Mouse (Mus musculus) layer of hippocampus, adult 9-10 months (tissue): ENCODE measurements at regions not wholly inside any gene's neighbourhood (a gene's known extent, or its start where the extent isn't known, plus 50 kb on each side); places are given as distances from the start of the nearest gene placed in this dataset.

Source experiments
- DNase-seq: peaks from one replicate; pipeline ENCODE4 v3.0.0; 2022; ENCODE audit warnings: low spot score

- no peak for DNase-seq
Observed at GRCm38 (mm10) chr3:143417401-143417800, 535.6 kb upstream of the Pkn2 start.

- no peak for DNase-seq
Observed at GRCm38 (mm10) chr3:143411655-143412054, 529.9 kb upstream of the Pkn2 start.

- no peak for DNase-seq
Observed at GRCm38 (mm10) chr3:143398966-143399365, 517.2 kb upstream of the Pkn2 start.

- peak; percentile 38 for DNase-seq
Observed at GRCm38 (mm10) chr3:143384357-143384756, 502.6 kb upstream of the Pkn2 start.

- peak; percentile 29 for DNase-seq
Observed at GRCm38 (mm10) chr3:143379193-143379592, 497.4 kb upstream of the Pkn2 start.

- DNase-seq = no peak
Observed at GRCm38 (mm10) chr3:143377446-143377845, 495.6 kb upstream of the Pkn2 start.

- DNase-seq = no peak
Observed at GRCm38 (mm10) chr3:143375527-143376061, 493.8 kb upstream of the Pkn2 start.

- DNase-seq = no peak
Observed at GRCm38 (mm10) chr3:143373501-143373900, 491.7 kb upstream of the Pkn2 start.

- no peak for DNase-seq
Observed at GRCm38 (mm10) chr3:143369002-143369401, 487.2 kb upstream of the Pkn2 start.

GRCm38 (mm10) chr3:143340032-143340431 is 458.2 kb upstream of the Pkn2 start:
- no peak for DNase-seq

GRCm38 (mm10) chr3:143333339-143333738 is 451.5 kb upstream of the Pkn2 start:
- DNase-seq = no peak

GRCm38 (mm10) chr3:143328521-143328920 is 446.7 kb upstream of the Pkn2 start:
- DNase-seq = no peak

GRCm38 (mm10) chr3:143327652-143328051 is 445.8 kb upstream of the Pkn2 start:
- DNase-seq = no peak

- peak; percentile 51 for DNase-seq
Observed at GRCm38 (mm10) chr3:143316457-143316856, 434.7 kb upstream of the Pkn2 start.

GRCm38 (mm10) chr3:143291793-143292192 is 410.0 kb upstream of the Pkn2 start:
- DNase-seq = peak; percentile 24

GRCm38 (mm10) chr3:143264132-143264531 is 382.3 kb upstream of the Pkn2 start:
- DNase-seq = no peak

GRCm38 (mm10) chr3:143252643-143253042 is 370.8 kb upstream of the Pkn2 start:
- DNase-seq = no peak

- DNase-seq = no peak
Observed at GRCm38 (mm10) chr3:143252008-143252407, 370.2 kb upstream of the Pkn2 start.

- no peak for DNase-seq
Observed at GRCm38 (mm10) chr3:143242691-143243090, 360.9 kb upstream of the Pkn2 start.

- DNase-seq = no peak
Observed at GRCm38 (mm10) chr3:143240545-143241383, 359.0 kb upstream of the Pkn2 start.

- no peak for DNase-seq
Observed at GRCm38 (mm10) chr3:143238546-143238945, 356.7 kb upstream of the Pkn2 start.

- no peak for DNase-seq
Observed at GRCm38 (mm10) chr3:143223999-143224729, 342.4 kb upstream of the Pkn2 start.
